Mouse (Mus musculus): ENCODE results near the gene Itk. TPM values are rescaled to one million over a fixed set of nuclear protein-coding genes. Genes with fewer than 3 reads are reported as not detected.
A peak's percentile ranks its signal among the peaks of the same experiment; 100 is the strongest.

Itk gene
- total and polyA plus RNA-seq, 3 experiments: 0.11 to 0.28 (median 0.17) TPM

DNA sequence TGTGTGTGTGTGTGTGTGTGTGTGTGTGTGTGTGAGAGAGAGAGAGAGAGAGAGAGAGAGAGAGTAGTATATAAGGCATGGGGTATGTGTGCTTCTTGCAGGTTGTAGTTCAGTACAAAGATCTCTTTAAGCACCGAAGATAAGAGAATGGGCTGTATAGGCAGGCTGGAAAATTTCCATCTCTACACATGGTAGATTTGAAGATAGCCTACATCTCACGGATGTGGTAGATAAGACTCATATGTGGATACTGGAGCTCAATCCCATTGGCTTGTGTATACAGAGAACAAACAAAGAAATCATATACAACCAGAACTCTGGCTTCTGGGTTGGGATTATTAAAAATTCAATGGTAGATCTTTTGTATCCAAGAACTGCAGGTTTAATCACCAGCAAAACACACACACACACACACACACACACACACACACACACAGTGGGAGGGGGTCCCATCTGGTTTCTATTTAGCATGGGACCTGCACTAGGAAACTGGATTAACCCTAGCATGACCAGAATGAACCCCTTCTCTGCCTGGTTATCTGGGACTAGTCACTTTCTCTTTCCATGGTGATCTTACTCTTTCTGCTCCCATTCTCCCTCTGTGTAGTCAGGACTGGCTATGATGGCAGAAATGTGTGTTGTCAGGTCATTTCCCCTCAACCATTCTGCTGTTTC, 28.2 kb downstream of the Itk start:
- DNase-seq: no peak

DNA sequence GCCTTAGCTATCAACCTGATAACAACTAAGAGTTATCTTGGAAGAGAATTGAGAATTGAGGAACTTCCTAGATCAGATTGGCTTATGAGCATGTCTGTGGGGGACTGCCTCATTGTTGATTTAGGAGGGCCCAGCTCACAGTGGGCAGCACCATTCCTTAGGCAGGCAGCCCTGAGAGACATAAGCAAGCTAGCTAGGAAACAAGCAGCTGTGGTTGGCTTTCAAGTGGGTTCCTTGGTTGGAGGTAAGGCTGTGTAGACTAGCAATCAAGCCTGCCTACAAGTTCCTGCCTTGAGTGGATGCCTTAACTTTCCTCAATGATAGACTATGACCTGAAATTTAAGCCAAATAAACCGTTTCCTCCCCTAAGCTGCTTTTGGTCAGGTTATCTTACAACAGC, 30.9 kb downstream of the Itk start:
- no peak for DNase-seq

DNA sequence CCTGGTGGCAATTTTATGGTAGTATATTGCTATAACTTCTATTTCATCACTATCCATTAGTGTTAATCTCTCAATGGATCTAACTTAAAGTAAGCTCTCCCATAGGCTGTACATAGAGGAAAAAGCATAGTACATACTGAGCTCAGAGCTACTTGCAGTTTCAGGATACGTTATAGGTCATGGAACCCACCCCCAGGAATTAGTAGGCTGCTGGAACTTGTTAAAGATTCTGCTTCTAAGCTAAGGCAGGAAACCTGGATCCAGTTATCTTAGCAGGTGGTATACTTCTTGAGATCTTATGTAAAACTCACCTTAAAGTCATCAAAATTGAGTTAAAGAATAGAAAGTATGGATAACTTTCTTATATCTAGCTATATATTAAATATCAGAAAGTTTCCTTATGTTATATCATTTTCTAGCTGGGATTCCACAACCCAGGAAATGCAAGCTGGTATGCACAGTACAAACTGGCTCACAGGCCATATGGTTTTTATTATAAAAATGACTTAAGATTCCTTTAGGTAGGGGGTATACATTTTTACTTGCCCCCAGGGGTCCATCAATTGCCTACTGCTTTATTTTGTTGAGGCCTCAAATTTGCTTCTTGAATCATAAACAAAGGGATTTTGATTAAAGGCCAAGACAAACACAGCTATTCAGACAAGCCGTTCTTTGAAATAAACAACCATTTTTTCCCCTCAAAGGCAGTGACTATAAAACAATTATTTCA, 39.5 kb downstream of the Itk start:
- no peak for DNase-seq

DNA sequence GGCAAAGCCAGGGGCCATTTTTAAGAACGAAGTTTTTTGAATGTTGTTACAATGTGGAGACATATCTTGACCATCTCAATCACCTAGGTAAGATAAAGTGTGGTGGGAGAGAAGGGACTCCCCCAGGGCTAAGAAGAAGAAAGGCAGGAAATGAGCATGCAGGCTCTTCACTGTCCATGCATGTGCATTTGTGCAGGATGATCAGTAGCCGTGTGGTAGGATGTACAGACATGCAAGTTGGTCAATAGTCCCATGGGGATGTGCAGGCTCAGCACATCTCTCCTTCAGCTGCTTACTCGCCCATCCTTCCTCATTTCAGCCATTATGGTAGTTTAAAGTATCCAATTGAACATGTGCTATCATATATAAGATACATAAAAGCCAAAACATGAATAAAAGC, 40.9 kb downstream of the Itk start:
- DNase-seq: no peak

DNA sequence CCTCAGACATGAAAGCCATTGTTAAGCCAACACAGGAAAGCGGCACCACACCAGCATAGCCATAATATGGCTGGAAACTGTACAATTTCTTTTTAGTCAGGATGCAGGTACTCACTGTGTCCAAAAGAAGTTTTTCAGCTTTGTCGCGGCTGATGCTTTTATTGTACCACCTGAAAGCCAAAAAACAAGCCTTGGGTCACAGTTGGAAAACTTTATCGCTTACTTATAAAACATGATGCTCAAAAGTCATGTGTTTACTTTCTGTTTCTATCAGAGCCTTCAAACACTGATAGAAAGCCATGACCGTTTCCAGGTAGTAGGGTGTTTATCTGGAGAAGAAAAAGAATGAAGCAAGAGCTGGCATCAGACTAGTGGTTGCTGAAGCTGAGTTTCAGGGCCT, 41.6 kb downstream of the Itk start:
- DNase-seq: no peak

DNA sequence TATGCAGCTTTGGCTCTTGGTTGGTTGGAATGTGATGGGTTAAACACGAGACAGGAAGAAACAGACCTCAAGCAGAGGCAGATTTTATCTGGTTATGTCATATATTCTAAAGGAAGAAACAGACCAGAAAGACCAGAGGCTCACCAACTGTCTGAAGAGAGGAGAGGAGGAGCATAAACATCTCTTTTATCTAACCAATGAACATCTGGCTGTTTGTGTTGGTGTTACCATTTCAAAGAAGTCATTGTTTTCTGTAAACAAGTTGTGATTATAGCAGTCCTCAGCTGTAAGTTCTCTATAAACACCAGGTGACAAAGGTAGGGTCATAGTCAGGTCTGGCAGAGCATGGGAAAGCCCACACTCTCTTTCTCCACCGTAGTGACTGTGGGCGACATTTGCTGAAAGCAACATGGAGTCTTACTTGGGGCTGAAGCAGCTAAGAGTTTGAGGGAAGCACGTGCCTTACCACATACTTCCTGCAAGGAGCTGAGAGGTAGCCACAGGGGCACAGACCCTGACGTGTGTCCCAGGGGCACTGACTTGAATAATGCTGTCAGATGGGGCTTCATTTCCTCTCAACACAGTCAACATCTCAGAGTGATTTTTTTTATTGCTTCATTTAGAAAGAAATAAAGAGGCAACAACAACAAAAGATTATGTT, 45.3 kb downstream of the Itk start:
- DNase-seq: no peak

DNA sequence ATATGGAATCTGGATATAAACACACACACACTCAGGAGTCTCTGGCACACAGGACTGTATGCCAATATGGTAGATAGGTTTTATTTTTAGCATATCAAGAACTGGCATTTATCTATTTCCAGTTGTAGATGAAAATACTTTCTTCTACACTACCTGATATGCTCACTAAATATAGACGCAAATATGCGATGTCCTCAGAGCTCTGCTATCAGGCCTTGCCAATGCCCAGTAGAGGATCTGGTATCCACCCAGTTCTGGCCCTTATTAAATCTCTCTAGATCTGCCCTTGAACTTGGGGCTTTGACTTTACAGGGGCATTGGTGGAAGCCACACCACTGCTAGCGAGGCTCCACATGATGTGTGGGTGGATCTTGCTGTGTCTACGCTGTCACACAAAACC, 47.4 kb downstream of the Itk start:
- no peak for DNase-seq

DNA sequence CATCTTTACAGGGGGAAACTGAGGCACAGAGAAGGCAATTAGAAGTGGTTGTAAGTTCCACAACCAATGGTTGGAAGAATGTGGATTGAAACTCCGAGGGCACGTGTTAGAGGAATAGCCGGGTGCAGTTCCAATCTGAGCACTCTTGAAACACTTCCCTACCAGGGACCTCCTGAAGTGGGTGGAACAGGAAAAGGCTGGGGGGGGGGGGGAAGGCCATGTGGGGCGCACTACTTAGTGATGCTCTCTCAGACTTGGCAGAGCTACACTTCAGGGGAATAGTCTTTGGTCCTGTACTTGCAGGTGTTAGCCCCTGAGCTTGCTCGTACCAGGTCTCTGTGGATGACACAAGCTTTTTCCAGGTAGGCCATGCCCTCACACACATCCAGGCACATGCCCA, 53.3 kb downstream of the Itk start:
- DNase-seq: no peak

DNA sequence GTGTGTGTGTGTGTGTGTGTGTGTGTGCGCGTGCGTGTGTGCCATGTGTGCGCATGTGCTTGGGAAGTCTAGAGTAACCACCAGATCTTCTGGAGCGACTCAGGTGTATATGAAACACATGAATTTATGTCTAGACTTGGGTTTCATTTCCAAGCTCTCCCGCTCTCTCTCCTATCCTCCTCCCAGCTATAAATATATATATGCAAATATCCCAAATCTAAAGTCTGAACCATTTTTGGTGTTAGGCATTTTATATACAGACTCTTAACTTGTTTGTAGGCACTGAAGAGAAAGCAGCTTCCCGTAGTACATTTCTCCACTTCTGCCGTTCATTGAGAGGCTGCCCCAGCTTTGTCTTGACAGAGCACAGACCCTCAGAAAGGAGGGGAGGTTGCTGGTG, 57.1 kb downstream of the Itk start:
- no peak for DNase-seq

DNA sequence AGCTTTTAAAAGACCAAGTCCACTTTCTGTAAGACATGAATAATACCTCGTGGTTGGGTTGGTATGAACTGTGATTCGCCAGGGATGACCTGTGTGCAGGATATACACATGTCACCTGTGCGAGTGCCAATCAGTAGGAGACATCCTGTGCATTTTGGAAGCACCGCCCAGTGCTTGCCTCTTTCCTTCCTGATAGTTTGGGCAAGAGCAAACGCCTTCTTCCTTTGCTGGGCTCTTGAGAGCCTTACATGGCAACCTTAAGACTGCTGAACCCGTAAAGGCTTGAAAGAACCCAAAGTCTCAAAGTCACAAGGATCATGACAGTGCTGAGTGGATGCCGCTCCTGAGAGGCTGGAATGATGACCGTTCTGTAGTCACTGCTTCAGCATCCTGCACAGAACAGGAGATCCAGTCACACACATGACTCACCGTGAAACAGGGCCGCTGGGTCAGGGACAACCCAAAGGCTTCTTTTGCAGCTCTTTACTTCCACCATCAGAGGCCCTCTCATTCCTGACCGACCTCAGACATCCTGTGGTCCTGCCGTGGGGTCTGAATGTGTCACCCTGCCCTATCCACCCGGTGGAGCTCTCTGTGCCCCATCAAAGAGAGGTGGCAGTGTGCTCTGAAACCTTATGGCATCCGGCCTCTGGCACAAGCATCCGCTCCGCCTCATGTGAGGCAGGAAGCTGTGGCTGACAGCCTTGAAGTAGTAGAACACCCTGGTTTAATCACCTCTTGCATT, 62.9 kb downstream of the Itk start:
- DNase-seq: peak; percentile 81

DNA sequence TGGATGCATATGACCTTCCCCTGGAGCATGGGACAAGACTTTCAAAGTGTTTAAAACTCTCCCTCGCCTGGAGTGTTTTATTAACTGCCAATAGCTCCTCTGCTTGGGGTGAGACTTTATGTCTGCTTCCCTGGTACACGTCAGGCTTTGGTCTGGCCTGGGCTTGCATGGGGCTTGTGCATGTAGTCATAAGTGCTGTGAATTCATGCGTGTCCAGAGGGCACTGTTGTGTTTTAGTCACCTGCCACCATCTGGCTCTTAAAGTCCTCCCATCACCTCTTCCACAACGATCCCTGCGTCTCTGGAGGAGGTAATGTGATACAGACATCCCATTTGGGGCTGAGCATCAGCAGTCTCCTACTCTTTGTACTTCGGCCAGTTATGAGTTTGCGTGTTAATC, 67.8 kb downstream of the Itk start:
- no peak for DNase-seq

DNA sequence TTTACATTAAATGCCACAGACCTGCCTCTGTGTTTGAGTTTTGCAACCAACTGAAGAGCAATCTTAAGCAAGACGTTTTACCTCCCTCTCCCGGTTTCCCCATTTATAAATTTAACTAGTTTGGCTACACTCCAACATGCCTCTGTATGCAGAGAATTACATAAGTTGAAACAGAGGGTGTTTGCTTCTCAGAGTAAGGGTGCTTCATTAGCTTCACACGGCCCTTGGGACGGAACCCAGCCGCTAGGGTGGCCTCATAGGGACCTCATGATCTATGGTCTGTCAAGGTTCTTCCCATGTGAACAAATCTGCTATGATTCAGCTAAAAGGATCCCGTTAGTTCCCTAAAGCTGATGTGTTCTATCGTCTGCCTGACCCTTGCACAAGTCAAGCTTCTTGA, 74.8 kb downstream of the Itk start:
- DNase-seq: no peak

DNA sequence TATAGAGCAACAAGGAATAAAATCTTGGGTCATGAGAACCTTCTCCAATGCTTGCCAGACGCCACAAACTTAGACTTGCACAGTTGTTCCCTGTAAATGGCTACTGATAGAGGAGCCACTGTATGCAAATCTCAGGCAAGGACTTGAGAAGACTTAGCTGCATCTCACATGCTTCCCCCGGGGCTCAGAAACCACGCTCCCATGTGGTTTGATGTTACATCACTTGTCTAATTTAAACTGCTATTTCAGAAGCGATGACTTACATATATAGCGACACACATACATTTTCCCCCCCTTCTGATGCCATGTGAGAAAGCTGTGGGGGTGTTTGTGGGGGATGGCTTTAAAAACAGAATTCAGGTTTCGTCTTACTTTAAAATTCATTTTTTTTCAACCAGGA, 75.5 kb downstream of the Itk start:
- DNase-seq: no peak

DNA sequence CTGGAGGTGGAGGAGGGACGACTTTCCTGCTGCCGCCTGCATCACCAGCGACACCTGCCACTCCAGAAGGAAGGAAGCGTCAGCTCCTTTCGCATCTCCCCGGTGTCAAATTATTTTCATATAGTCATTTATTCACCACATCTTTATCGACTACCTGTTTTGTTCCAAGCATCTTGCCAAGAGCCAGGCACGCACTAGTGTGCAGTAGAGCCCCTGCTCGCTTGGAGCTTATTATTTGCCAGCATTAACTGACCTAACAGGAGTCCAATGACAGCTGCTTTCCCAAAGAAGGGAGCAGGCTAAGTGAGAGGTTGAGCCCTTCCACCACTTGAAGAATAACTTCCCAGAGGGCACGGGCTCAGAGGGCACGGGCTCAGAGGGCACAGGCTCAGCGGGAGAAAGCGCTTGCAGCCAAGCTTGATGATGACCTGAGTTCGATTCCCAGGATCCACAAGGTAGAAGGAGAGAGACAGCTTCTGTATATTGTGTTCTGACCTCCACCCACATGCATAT, 76.7 kb downstream of the Itk start, which contains the start of gene Cyfip2:
Gene Cyfip2 (minus strand): TSS at position 337 of the 513 bp plus-strand sequence.
- DNase-seq: no peak

DNA sequence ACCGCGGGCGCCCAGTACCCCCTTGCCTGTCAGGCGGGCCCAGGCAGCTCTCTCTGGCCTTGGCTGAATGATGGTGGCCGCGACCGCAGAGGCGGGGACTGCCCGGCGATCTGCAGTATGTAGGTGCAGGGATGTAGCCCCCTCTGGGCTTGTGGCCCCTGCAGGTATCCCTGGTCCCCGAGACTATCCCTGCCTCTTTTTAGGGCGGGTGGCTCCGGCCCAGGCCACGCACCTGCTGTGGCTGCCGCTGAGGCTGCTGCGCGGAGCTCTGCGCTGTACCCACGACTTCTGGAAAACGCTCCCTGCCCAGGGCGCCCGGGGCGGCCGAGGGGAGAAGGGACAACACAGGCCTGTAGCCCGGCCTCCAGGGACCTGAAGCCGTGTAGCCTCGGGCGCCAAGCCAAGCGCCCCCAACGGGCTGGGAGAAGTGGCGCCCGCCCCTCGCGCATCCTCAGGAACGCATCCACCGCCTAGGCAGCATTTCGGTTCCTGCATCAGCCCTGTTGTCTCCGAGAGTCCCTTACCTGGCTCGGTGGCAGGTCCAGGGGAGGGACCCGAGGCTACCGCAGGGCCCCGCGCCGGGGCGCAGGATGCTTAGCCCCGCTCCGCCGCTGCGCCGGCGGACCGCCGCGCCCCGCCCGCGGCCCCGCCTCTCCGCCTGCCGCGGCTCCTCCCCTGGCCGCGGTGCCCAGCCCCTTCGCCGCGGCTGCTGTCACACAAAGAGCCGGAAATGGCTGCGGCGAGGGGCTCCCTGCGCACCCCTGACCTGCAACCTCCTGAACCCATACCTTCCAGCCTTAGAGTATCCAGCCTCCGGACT, 77.4 kb downstream of the Itk start:
- peak; percentile 80 for DNase-seq

DNA sequence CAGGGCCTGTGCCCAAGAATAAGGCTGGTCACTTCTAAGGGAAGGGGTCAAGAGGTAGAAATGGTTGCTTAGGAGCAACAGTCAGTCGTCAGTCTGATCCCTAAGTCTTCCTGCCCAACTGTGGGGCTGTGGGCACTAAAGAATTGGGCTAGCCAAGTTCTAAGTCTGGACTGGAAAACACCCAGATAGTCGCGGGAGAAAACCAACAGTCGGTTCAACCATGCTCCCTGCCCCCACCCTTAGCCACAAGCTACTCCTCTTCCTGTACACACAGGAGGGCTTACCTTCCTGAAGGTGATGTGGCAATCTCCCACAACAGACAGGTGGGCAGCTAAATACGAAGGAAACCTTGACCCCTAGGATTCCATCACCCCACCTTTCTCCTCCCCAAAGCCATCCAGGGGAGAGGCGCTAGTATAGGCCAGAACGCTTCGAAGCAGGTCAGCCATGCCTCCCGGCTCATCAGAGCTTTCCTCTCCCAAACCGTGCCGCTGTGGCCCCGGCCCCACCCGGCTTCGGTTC, 78.1 kb downstream of the Itk start:
- DNase-seq: peak; percentile 55

DNA sequence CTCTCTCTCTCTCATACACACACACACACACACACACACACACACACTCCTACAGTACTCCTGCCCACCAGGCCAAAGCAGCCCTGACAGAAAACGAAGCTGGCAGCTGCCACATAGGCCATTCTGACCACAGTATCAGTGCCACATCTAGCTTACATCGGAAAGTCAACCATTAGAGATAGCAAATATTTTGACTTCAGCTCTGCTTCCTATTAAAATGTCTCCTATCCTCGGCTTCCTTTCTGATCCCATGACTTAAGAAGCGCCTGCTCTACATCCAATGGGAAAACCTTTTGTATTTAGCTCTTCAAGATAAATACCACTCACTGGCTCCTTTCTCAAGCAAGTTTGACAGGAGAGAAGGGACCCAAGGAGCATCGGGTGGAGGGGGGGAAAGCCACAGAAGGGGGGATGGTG, 78.7 kb downstream of the Itk start:
- no peak for DNase-seq

DNA sequence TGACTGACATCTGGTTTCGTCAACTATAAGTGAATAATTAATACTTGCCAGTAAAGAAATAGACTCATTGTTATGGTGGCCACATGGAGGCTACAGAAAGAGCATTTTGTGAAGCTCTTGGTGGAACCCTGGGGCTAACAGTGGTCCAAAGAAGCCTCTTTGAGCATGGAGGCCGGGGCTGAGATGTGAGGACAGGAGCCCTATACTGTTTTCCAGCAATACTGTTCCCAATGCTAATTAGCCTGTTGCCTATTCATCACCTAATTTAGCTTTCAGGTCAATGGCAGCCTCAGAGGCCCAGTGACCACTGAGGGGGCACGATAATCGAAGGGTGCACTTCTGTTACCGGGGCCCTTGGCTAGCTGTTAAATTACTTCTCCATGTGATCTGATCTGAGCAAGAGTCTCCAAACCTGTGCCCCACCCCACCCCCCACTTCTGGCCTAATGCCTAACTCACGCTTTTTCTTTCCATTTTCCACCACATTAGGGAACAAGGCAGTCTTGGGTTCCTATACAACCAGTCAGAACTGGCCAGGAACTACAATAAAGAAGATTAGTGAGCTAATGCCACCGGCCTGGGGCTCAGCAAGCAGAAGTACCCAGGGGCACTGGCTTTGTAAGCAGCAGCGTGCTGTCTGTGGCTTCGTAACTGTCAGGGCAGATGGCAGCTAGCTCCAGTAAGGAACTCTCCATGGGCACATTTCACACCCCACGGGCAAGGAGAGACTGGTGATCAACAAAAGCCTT, 79.3 kb downstream of the Itk start:
- no peak for DNase-seq

DNA sequence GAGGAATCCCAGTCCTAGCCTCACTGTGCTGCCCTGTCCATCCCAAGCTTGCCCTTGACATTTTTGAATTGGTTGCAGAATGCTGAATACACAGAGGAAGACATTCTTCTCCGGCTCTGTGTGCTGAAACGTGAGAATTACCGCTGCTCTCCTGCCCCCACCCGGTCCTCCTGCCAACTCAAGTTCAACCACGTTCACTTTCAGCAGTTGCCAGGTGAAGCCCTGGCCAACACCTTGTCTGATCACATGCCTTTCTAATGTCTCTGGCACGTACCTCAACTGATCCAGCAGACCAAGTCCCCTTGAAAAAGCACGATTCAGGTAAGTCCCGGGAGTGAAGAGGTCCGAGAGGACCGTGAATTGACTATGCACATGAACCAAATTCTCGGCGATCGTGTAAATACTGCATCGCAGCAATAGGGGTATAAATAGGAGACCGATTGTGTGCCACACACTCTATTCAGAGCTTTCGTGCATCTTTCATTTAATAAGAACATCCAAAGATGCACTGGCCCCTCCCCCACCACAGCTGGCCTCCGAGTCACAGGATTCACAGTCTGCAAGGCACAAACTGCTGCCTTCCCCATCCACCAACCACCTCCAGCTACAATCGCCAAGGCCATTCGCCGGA, 80.1 kb downstream of the Itk start:
- peak; percentile 76 for DNase-seq
